Mouse (Mus musculus): ENCODE data around the gene Mafg. TPM values are rescaled to one million over a fixed set of nuclear protein-coding genes. Genes with fewer than 3 reads are reported as not detected.

Gene Mafg
- polyA plus RNA-seq, 1 experiment from 2014 or later, result 25.1 TPM

DNA sequence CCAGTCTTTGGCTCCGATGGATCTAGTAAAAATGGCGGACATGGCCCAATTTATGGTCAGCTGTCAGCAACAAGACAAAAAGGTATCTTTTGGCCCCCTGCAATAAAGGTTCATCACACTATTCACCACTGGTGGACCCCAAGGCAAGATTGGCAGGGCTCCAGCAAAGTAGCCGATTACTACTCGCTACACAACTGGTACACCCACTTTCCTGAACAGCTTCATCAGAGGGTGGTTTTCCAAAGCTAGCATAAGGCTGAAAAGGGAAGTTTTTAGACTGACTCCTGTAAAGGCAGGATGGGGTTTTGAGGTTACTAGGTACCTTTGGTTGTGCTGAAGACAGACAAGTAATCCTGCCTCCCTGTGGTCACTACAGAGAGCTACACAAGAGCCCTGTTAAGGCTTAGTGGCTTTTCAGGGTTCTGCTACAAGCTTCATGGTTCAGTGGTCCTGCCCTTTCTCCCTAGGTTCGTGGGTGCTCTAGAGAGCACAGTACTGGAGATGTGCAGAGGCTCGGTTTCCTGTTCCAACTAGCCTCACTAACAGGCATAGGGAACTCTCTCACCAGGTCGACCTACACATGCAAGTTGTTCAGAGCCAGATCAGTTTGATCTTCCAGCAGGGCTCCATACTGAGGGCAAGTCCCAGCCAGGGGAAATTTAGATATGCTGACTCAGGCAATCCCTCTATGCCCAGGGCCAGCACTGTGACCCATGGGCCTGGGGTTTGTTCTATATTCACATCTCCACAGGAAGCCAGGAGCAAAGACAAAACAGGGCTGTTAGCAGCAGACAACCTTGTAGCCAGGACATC lies 56.0 kb downstream of the Mafg start:
- 0 out of 2 replicates have a peak overlapping the region, but pooled peaks have one; percentile 48 for H3K27ac ChIP-seq (replicated peaks)
- WGBS, result 83% methylated on average over 7 of the region's 7 CpGs

DNA sequence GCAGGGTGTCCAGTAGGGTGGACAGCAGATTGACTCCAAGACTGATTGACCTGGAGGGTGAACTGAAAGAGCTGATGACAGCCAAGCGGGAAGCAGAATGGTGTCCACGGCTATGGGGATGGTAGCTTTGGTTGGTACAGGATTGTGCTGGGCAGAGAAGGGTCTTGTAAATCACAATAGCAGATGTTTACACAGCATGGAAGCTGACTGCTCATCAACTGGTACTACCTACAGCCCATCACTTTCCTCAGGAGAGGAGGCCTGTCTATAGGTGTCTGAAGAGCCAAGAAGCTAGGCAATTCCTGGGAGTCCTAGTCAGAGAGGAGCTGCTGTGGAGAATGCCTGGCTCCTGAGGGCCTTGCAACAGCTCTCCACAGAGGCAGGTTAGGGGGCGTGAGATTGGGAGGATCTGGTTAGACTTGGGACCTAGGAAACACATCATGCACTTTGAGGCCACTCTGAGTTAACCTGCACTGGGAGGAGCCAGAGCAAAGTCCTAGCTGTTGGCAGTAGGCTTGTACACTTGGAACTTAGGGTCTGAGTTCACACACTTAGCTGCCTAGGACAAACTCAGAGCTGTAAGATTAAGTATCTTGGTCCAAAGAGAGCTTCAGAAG lies 56.9 kb downstream of the Mafg start:
- peaks cover 45% of the 10 kb centered on the region for H3K4me1 ChIP-seq
- peak overlapping the region; percentile 19; the same call in 1 of the 2 replicates for H3K4me3 ChIP-seq
- H3K27ac ChIP-seq (replicated peaks), result no peak overlapping the region
- H3K9me3 ChIP-seq, result no peaks in the 10 kb centered on the region
- 90% methylated on average over 3 of the region's 3 CpGs for WGBS
- no peaks in the 10 kb centered on the region for H3K27me3 ChIP-seq (replicated peaks; ENCODE audit: low read depth, poor library complexity, severe bottlenecking)
- DNase-seq (ENCODE audit: low spot score), result no peak
- peaks cover 45% of the 10 kb centered on the region for H3K36me3 ChIP-seq (replicated peaks)

More for the DNA sequence above, 56.0 kb downstream of the Mafg start:
- no peak for DNase-seq (ENCODE audit: low spot score)
- H3K9me3 ChIP-seq, result no peaks in the 10 kb centered on the region
- peaks cover 47% of the 10 kb centered on the region for H3K4me1 ChIP-seq
- H3K4me3 ChIP-seq, result peak overlapping the region; percentile 92; the same call in 1 of the 2 replicates
- H3K27me3 ChIP-seq (replicated peaks; ENCODE audit: low read depth, poor library complexity, severe bottlenecking), result no peaks in the 10 kb centered on the region
- peaks cover 42% of the 10 kb centered on the region for H3K36me3 ChIP-seq (replicated peaks)

DNA sequence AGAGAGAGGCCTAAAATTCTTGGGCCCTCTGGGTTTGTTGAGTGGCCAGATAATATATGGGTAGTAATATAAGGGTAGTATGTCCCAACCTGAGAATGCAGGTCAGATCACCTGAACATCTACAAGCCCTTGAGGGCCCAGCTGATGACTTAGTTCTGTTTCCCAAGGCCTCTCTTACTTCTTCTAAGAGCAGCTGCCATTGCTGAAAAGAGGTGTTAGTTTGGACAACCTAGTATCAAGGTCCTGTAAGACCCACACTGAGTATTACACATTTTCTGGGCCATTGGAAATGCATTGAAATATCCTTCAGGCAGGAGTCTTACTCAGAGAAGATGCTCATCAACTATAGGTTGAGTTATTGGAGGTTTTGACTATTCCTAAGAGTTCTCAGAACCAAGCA lies 57.5 kb downstream of the Mafg start:
- Histone ChIP-seq H3K27ac (replicated peaks) (no peak overlapping the region), H3K9me3 (no peaks in the 10 kb centered on the region), H3K4me1 (peaks cover 49% of the 10 kb centered on the region), H3K36me3 (replicated peaks) (peaks cover 50% of the 10 kb centered on the region), H3K4me3 (no peak overlapping the region), H3K27me3 (replicated peaks; ENCODE audit: low read depth, poor library complexity, severe bottlenecking) (no peaks in the 10 kb centered on the region)
- no peak for DNase-seq (ENCODE audit: low spot score)

Small RNAs within 50 kb of the gene (microRNA-seq; reads per million reads assigned to microRNA genes)
- gene Mir6936, result 1.8 reads per million

Other genes starting within 250 kb of the Mafg start
- 45.3 and 51.9 TPM in 2 replicates for gene Nploc4, start 195.9 kb downstream of the Mafg start, polyA plus RNA-seq (2016; fragmentation: Nextera tagmentation; extraction: Ambion mirVana)
- 0.69 and 1.5 TPM in 2 replicates for gene Tspan10, start 191.0 kb downstream of the Mafg start, polyA plus RNA-seq (2016; fragmentation: Nextera tagmentation; extraction: Ambion mirVana)
- 0.44 and 0.67 TPM in 2 replicates for gene Pde6g, start 180.1 kb downstream of the Mafg start, polyA plus RNA-seq (2016; fragmentation: Nextera tagmentation; extraction: Ambion mirVana)
- 8.5 and 12.8 TPM in 2 replicates for gene Oxld1, start 175.5 kb downstream of the Mafg start, polyA plus RNA-seq (2016; fragmentation: Nextera tagmentation; extraction: Ambion mirVana)
- gene Ccdc137, start 175.5 kb downstream of the Mafg start, polyA plus RNA-seq (2016; fragmentation: Nextera tagmentation; extraction: Ambion mirVana), result 49.6 and 50.7 TPM in 2 replicates
- 55.9 and 66.9 TPM in 2 replicates for gene Arl16, start 166.0 kb downstream of the Mafg start, polyA plus RNA-seq (2016; fragmentation: Nextera tagmentation; extraction: Ambion mirVana)
- 206 and 216 TPM in 2 replicates for gene Mrpl12, start 149.0 kb downstream of the Mafg start, polyA plus RNA-seq (2016; fragmentation: Nextera tagmentation; extraction: Ambion mirVana)
- gene Slc25a10, start 141.8 kb downstream of the Mafg start, polyA plus RNA-seq (2016; fragmentation: Nextera tagmentation; extraction: Ambion mirVana), result 68.6 and 69.4 TPM in 2 replicates
- 0.33 and 0.62 TPM in 2 replicates for gene Gcgr, start 102.9 kb downstream of the Mafg start, polyA plus RNA-seq (2016; fragmentation: Nextera tagmentation; extraction: Ambion mirVana)
- gene Mcrip1, start 83.9 kb downstream of the Mafg start, polyA plus RNA-seq (2016; fragmentation: Nextera tagmentation; extraction: Ambion mirVana), result 201 and 221 TPM in 2 replicates
- gene Ppp1r27, start 82.5 kb downstream of the Mafg start, polyA plus RNA-seq (2016; fragmentation: Nextera tagmentation; extraction: Ambion mirVana), result not detected in 2 replicates
- 556 and 565 TPM in 2 replicates for gene P4hb, start 60.3 kb downstream of the Mafg start, polyA plus RNA-seq (2016; fragmentation: Nextera tagmentation; extraction: Ambion mirVana)
- gene Arhgdia, start 52.0 kb downstream of the Mafg start, polyA plus RNA-seq (2016; fragmentation: Nextera tagmentation; extraction: Ambion mirVana), result 735 and 777 TPM in 2 replicates
- gene Alyref, start 35.2 kb downstream of the Mafg start, polyA plus RNA-seq (2016; fragmentation: Nextera tagmentation; extraction: Ambion mirVana), result 620 and 640 TPM in 2 replicates
- gene Anapc11, start 35.2 kb downstream of the Mafg start, polyA plus RNA-seq (2016; fragmentation: Nextera tagmentation; extraction: Ambion mirVana), result 192 and 198 TPM in 2 replicates
- gene Npb, start 25.1 kb downstream of the Mafg start, polyA plus RNA-seq (2016; fragmentation: Nextera tagmentation; extraction: Ambion mirVana), result not detected in 2 replicates
- 142 and 145 TPM in 2 replicates for gene Pcyt2, start 15.7 kb downstream of the Mafg start, polyA plus RNA-seq (2016; fragmentation: Nextera tagmentation; extraction: Ambion mirVana)
- gene Sirt7, start 8.4 kb downstream of the Mafg start, polyA plus RNA-seq (2016; fragmentation: Nextera tagmentation; extraction: Ambion mirVana), result 27.7 and 29.5 TPM in 2 replicates
- gene Pycr1, start 10.2 kb upstream of the Mafg start, polyA plus RNA-seq (2016; fragmentation: Nextera tagmentation; extraction: Ambion mirVana), result 32.7 and 33.7 TPM in 2 replicates
- gene Myadml2, start 14.6 kb upstream of the Mafg start, polyA plus RNA-seq (2016; fragmentation: Nextera tagmentation; extraction: Ambion mirVana), result not detected in 2 replicates
- 4.4 and 4.8 TPM in 2 replicates for gene Notum, start 27.6 kb upstream of the Mafg start, polyA plus RNA-seq (2016; fragmentation: Nextera tagmentation; extraction: Ambion mirVana)
- 151 and 155 TPM in 2 replicates for gene Aspscr1, start 39.4 kb upstream of the Mafg start, polyA plus RNA-seq (2016; fragmentation: Nextera tagmentation; extraction: Ambion mirVana)
- 119 and 124 TPM in 2 replicates for gene Cenpx, start 80.1 kb upstream of the Mafg start, polyA plus RNA-seq (2016; fragmentation: Nextera tagmentation; extraction: Ambion mirVana)
- gene Lrrc45, start 80.3 kb upstream of the Mafg start, polyA plus RNA-seq (2016; fragmentation: Nextera tagmentation; extraction: Ambion mirVana), result 56.8 and 58.9 TPM in 2 replicates
- 27.2 and 31.2 TPM in 2 replicates for gene Rac3, start 87.9 kb upstream of the Mafg start, polyA plus RNA-seq (2016; fragmentation: Nextera tagmentation; extraction: Ambion mirVana)
- 12.8 and 16.0 TPM in 2 replicates for gene Dcxr, start 93.7 kb upstream of the Mafg start, polyA plus RNA-seq (2016; fragmentation: Nextera tagmentation; extraction: Ambion mirVana)
- gene Cbr2, start 98.5 kb upstream of the Mafg start, polyA plus RNA-seq (2016; fragmentation: Nextera tagmentation; extraction: Ambion mirVana), result 2.6 and 2.9 TPM in 2 replicates
- gene Hmga1b, start 129.2 kb upstream of the Mafg start, polyA plus RNA-seq (2016; fragmentation: Nextera tagmentation; extraction: Ambion mirVana), result 10.5 and 11.6 TPM in 2 replicates
- gene Rfng, start 150.6 kb upstream of the Mafg start, polyA plus RNA-seq (2016; fragmentation: Nextera tagmentation; extraction: Ambion mirVana), result 40.0 and 42.1 TPM in 2 replicates
- 265 and 272 TPM in 2 replicates for gene Gps1, start 150.7 kb upstream of the Mafg start, polyA plus RNA-seq (2016; fragmentation: Nextera tagmentation; extraction: Ambion mirVana)
- gene Dus1l, start 162.8 kb upstream of the Mafg start, polyA plus RNA-seq (2016; fragmentation: Nextera tagmentation; extraction: Ambion mirVana), result 96.6 and 101 TPM in 2 replicates
- gene Fasn, start 190.9 kb upstream of the Mafg start, polyA plus RNA-seq (2016; fragmentation: Nextera tagmentation; extraction: Ambion mirVana), result 121 and 132 TPM in 2 replicates